ENCODE assay signal across 10 mouse cellular contexts in genomic region chr5:142325560-142325959, GRCm38 (mm10).
DNase-seq lines count a peak whose midpoint lies in the region; ATAC-seq and TF ChIP-seq lines count a peak whose summit lies in the region.
"Had no signal": no experiment of that assay in that cellular context is flagged by ENCODE, and none has a peak within 500 bp of the region (broad histone marks: within the 10 kb centered on the region; RNA-seq: fewer than 3 reads in every experiment).

No protein-coding gene starts in this region.

- no peak overlapping the region for H3K4me3 ChIP-seq in stomach, postnatal 0 days (ENCODE audit: low read depth, low read length)
- H3K4me3 ChIP-seq: hindbrain, embryonic 13.5 days; limb, embryonic 12.5 days had no signal

- H3K27ac ChIP-seq in stomach, postnatal 0 days (replicated peaks) = no peak overlapping the region
- H3K27ac ChIP-seq: hindbrain, embryonic 13.5 days; limb, embryonic 12.5 days had no signal

- H3K9ac ChIP-seq in stomach, postnatal 0 days (ENCODE audit: low read length) = no peak overlapping the region
- H3K9ac ChIP-seq: hindbrain, embryonic 13.5 days; limb, embryonic 12.5 days had no signal

- no peak overlapping the region for H3K4me2 ChIP-seq in stomach, postnatal 0 days (replicated peaks; ENCODE audit: low read depth)
- H3K4me2 ChIP-seq: hindbrain, embryonic 13.5 days; limb, embryonic 12.5 days had no signal

- no peaks in the 10 kb centered on the region for H3K27me3 ChIP-seq in stomach, postnatal 0 days (ENCODE audit: control insufficient read depth, insufficient read depth, low read length)
- H3K27me3 ChIP-seq: limb, embryonic 12.5 days had no signal

- 67% methylated on average over 4 of the region's 4 CpGs for WGBS in stomach, postnatal 0 days

- ATAC-seq in stomach, postnatal 0 days (ENCODE audit: low FRiP score, low TSS enrichment) = no peak

- TF ChIP-seq EP300 in stomach, postnatal 0 days (optimal IDR thresholded peaks at IDR 0.05) = no peak

- H3K9me3 ChIP-seq in stomach, postnatal 0 days (ENCODE audit: control insufficient read depth, low read length) = no peaks in the 10 kb centered on the region
- H3K9me3 ChIP-seq: hindbrain, embryonic 13.5 days; limb, embryonic 12.5 days had no signal

- peak; percentile 73 for DNase-seq in adrenal gland, postnatal 14 days
- no peak for DNase-seq in adrenal gland, adult 8-10 months
- DNase-seq in kidney, postnatal 10 days = peak; percentile 32
- no peak for DNase-seq in kidney, adult 9 months
- peak; percentile 53 for DNase-seq in right cerebral cortex, postnatal 4 days
- no peak for DNase-seq in right cerebral cortex, adult 18-20 months
- DNase-seq in stomach, postnatal 0 days (ENCODE audit: low spot score) = no peak
- DNase-seq in frontal cortex, postnatal 25 days (ENCODE audit: low spot score in 2 of 2) = no peak

- no peaks in the 10 kb centered on the region for H3K36me3 ChIP-seq in stomach, postnatal 0 days (ENCODE audit: control insufficient read depth, insufficient read depth, low read length)
- H3K36me3 ChIP-seq: hindbrain, embryonic 13.5 days; limb, embryonic 12.5 days had no signal

- no peaks in the 10 kb centered on the region for H3K4me1 ChIP-seq in stomach, postnatal 0 days (replicated peaks; ENCODE audit: control insufficient read depth, insufficient read depth)
- H3K4me1 ChIP-seq: hindbrain, embryonic 13.5 days; limb, embryonic 12.5 days had no signal

- peak; percentile 51 for TF ChIP-seq CTCF in stomach, postnatal 0 days (IDR thresholded peaks at IDR 0.05; ENCODE audit: low read depth)

Comparison
In these comparisons a context has a peak if more than half of its experiments do, and no peak if none do; other contexts are left out.
1. DNase-seq: peak in adrenal gland, postnatal 14 days (single experiment), kidney, postnatal 10 days (single experiment) and right cerebral cortex, postnatal 4 days (single experiment); none in adrenal gland, adult 8-10 months (single experiment), kidney, adult 9 months (single experiment), right cerebral cortex, adult 18-20 months (single experiment), stomach, postnatal 0 days (single experiment) and frontal cortex, postnatal 25 days (0 of 2).